Mouse (Mus musculus): ENCODE data around the gene Anks6. TPM values are rescaled to one million over a fixed set of nuclear protein-coding genes. Genes with fewer than 3 reads are reported as not detected.

Anks6 gene
- total RNA-seq (2012; rRNA removed) = 0.89 and 1.7 TPM in 2 replicates

- H3K36me3 ChIP-seq (ENCODE audit: control insufficient read depth, insufficient read depth, low read length, poor library complexity, severe bottlenecking) = no peaks in the 10 kb centered on the region
- in situ Hi-C loops (cut with MboI; ENCODE audit: low sequenced_read_pairs in 2 of 2, unreplicated experiment in 2 of 2) = no loop called here
- H3K9me3 ChIP-seq (ENCODE audit: control insufficient read depth, insufficient read depth, low read depth, low read length) = no peaks in the 10 kb centered on the region
- TF ChIP-seq HCFC1 (IDR thresholded peaks at IDR 0.05; ENCODE audit: borderline replicate concordance, insufficient read depth, low read length) (no peak), ZC3H11A (IDR thresholded peaks at IDR 0.05; ENCODE audit: borderline replicate concordance, low read depth, low read length) (no peak), CHD2 (IDR thresholded peaks at IDR 0.05; ENCODE audit: low read depth, low read length) (no peak), MAFK (IDR thresholded peaks at IDR 0.05; ENCODE audit: insufficient read depth, low read depth, low read length) (no peak), ZNF384 (IDR thresholded peaks at IDR 0.05; ENCODE audit: low read depth, low read length) (no peak)
- H3K4me1 ChIP-seq (ENCODE audit: control insufficient read depth in 2 of 2, insufficient read depth in 2 of 2, low read length in 2 of 2, poor library complexity in 1 of 2) = no peaks in the 10 kb centered on the region
- DNase-seq (ENCODE audit: low read depth, low spot score) = no peak
- H3K9ac ChIP-seq (ENCODE audit: insufficient read depth, low read depth, low read length, poor library complexity, severe bottlenecking) = peak within 1 kb of the TSS; percentile 77
- H3K27ac ChIP-seq (ENCODE audit: insufficient read depth, low read depth, low read length, poor library complexity, severe bottlenecking) = no peak within 1 kb of the TSS
- H3K4me3 ChIP-seq (ENCODE audit: insufficient read depth in 1 of 2, low read depth in 1 of 2, low read length in 2 of 2, poor library complexity in 1 of 2, severe bottlenecking in 1 of 2) = peak within 1 kb of the TSS; percentile 74 to 88
Measured at GRCm38 (mm10) chr4:47056791-47057509, at the start of gene Anks6. Gene Anks6, minus strand, starts transcription at chr4:47057427.

- TF ChIP-seq ZC3H11A (IDR thresholded peaks at IDR 0.05; ENCODE audit: borderline replicate concordance, low read depth, low read length) = no peak
- TF ChIP-seq ZNF384 (IDR thresholded peaks at IDR 0.05; ENCODE audit: low read depth, low read length) = no peak
- no peak for TF ChIP-seq MAFK (IDR thresholded peaks at IDR 0.05; ENCODE audit: insufficient read depth, low read depth, low read length)
- no peak for TF ChIP-seq CHD2 (IDR thresholded peaks at IDR 0.05; ENCODE audit: low read depth, low read length)
- no peak for TF ChIP-seq HCFC1 (IDR thresholded peaks at IDR 0.05; ENCODE audit: borderline replicate concordance, insufficient read depth, low read length)
- H3K9me3 ChIP-seq (ENCODE audit: control insufficient read depth, insufficient read depth, low read depth, low read length) = no peaks in the 10 kb centered on the region
- no peaks in the 10 kb centered on the region for H3K4me1 ChIP-seq (ENCODE audit: control insufficient read depth in 2 of 2, insufficient read depth in 2 of 2, low read length in 2 of 2, poor library complexity in 1 of 2)
- H3K36me3 ChIP-seq (ENCODE audit: control insufficient read depth, insufficient read depth, low read length, poor library complexity, severe bottlenecking) = no peaks in the 10 kb centered on the region
- H3K9ac ChIP-seq (ENCODE audit: insufficient read depth, low read depth, low read length, poor library complexity, severe bottlenecking) = no peak overlapping the region
- H3K4me3 ChIP-seq (ENCODE audit: insufficient read depth in 1 of 2, low read depth in 1 of 2, low read length in 2 of 2, poor library complexity in 1 of 2, severe bottlenecking in 1 of 2) = no peak overlapping the region
- DNase-seq (ENCODE audit: low read depth, low spot score) = no peak
- no peak overlapping the region for H3K27ac ChIP-seq (ENCODE audit: insufficient read depth, low read depth, low read length, poor library complexity, severe bottlenecking)
- in situ Hi-C loops (cut with MboI; ENCODE audit: low sequenced_read_pairs in 2 of 2, unreplicated experiment in 2 of 2) = no loop called here
Measured at GRCm38 (mm10) chr4:47103561-47103960, 46.3 kb upstream of the Anks6 start.

- Histone ChIP-seq H3K9ac (ENCODE audit: insufficient read depth, low read depth, low read length, poor library complexity, severe bottlenecking) (no peak overlapping the region), H3K9me3 (ENCODE audit: control insufficient read depth, insufficient read depth, low read depth, low read length) (no peaks in the 10 kb centered on the region), H3K36me3 (ENCODE audit: control insufficient read depth, insufficient read depth, low read length, poor library complexity, severe bottlenecking) (no peaks in the 10 kb centered on the region), H3K27ac (ENCODE audit: insufficient read depth, low read depth, low read length, poor library complexity, severe bottlenecking) (no peak overlapping the region), H3K4me3 (ENCODE audit: insufficient read depth in 1 of 2, low read depth in 1 of 2, low read length in 2 of 2, poor library complexity in 1 of 2, severe bottlenecking in 1 of 2) (no peak overlapping the region), H3K4me1 (ENCODE audit: control insufficient read depth in 2 of 2, insufficient read depth in 2 of 2, low read length in 2 of 2, poor library complexity in 1 of 2) (peaks cover 0 to 10% of the 10 kb centered on the region in 2 experiments; a peak in 2 of 4 replicates)
- DNase-seq (ENCODE audit: low read depth, low spot score) = no peak
- in situ Hi-C loops (cut with MboI; ENCODE audit: low sequenced_read_pairs in 2 of 2, unreplicated experiment in 2 of 2) = no loop called here
- no peak for TF ChIP-seq ZC3H11A (IDR thresholded peaks at IDR 0.05; ENCODE audit: borderline replicate concordance, low read depth, low read length)
- no peak for TF ChIP-seq ZNF384 (IDR thresholded peaks at IDR 0.05; ENCODE audit: low read depth, low read length)
- TF ChIP-seq MAFK (IDR thresholded peaks at IDR 0.05; ENCODE audit: insufficient read depth, low read depth, low read length) = no peak
- no peak for TF ChIP-seq HCFC1 (IDR thresholded peaks at IDR 0.05; ENCODE audit: borderline replicate concordance, insufficient read depth, low read length)
- no peak for TF ChIP-seq CHD2 (IDR thresholded peaks at IDR 0.05; ENCODE audit: low read depth, low read length)
Measured at GRCm38 (mm10) chr4:47093647-47094046, 36.4 kb upstream of the Anks6 start.

GRCm38 (mm10) chr4:47093161-47093560 is 35.9 kb upstream of the Anks6 start:
- H3K9me3 ChIP-seq (ENCODE audit: control insufficient read depth, insufficient read depth, low read depth, low read length) = no peaks in the 10 kb centered on the region
- no peak for TF ChIP-seq ZC3H11A (IDR thresholded peaks at IDR 0.05; ENCODE audit: borderline replicate concordance, low read depth, low read length)
- TF ChIP-seq ZNF384 (IDR thresholded peaks at IDR 0.05; ENCODE audit: low read depth, low read length) = no peak
- TF ChIP-seq HCFC1 (IDR thresholded peaks at IDR 0.05; ENCODE audit: borderline replicate concordance, insufficient read depth, low read length) = no peak
- TF ChIP-seq CHD2 (IDR thresholded peaks at IDR 0.05; ENCODE audit: low read depth, low read length) = no peak
- no peak for TF ChIP-seq MAFK (IDR thresholded peaks at IDR 0.05; ENCODE audit: insufficient read depth, low read depth, low read length)
- H3K4me3 ChIP-seq (ENCODE audit: insufficient read depth in 1 of 2, low read depth in 1 of 2, low read length in 2 of 2, poor library complexity in 1 of 2, severe bottlenecking in 1 of 2) = no peak overlapping the region
- peaks cover 0 to 10% of the 10 kb centered on the region in 2 experiments; a peak in 2 of 4 replicates for H3K4me1 ChIP-seq (ENCODE audit: control insufficient read depth in 2 of 2, insufficient read depth in 2 of 2, low read length in 2 of 2, poor library complexity in 1 of 2)
- no peaks in the 10 kb centered on the region for H3K36me3 ChIP-seq (ENCODE audit: control insufficient read depth, insufficient read depth, low read length, poor library complexity, severe bottlenecking)
- DNase-seq (ENCODE audit: low read depth, low spot score) = no peak
- no peak overlapping the region for H3K9ac ChIP-seq (ENCODE audit: insufficient read depth, low read depth, low read length, poor library complexity, severe bottlenecking)
- H3K27ac ChIP-seq (ENCODE audit: insufficient read depth, low read depth, low read length, poor library complexity, severe bottlenecking) = no peak overlapping the region
- in situ Hi-C loops (cut with MboI; ENCODE audit: low sequenced_read_pairs in 2 of 2, unreplicated experiment in 2 of 2) = no loop called here

Data from ES-E14 (cell line).